Mouse (Mus musculus) C2C12 (cell line): ENCODE results near the gene Fkbp9.

Experiments used
- CEBPB ChIP-seq: IDR thresholded peaks from one replicate; pipeline ENCODE4 v1.6.1; 2011; ENCODE audit warnings: low read depth, mild to moderate bottlenecking, control low read depth, moderate library complexity
- CTCF ChIP-seq: IDR thresholded peaks from one replicate; pipeline ENCODE4 v1.5.1; 2011; ENCODE audit not compliant: control insufficient read depth, insufficient read depth, insufficient read length
- MAX ChIP-seq: IDR thresholded peaks from one replicate; pipeline ENCODE4 v1.6.1; 2011; ENCODE audit warnings: mild to moderate bottlenecking, control low read depth
- USF1 ChIP-seq: IDR thresholded peaks from one replicate; pipeline ENCODE4 v1.6.1; 2011; ENCODE audit warnings: low read depth, mild to moderate bottlenecking, control low read depth, moderate library complexity

DNA sequence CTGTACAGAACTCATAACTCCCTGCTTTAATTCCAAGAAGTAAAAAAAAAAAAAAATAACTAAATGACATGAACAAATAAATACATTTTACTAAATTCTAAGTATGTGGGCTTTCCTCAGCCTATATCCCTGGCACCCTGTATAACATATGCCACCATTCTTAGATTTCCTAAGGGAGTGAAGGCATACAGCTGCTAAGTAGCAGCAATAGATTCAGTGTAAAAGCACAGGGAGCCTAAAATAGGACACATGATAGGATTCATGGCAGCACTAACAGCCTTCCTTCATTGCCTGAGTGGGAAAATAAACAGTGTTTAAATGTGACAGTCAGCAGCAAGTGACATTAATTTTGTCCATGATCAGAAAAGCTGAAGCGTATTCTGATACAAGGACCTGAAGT, 72.5 kb downstream of the Fkbp9 start:
- TF ChIP-seq CEBPB, result no peak
- no peak for TF ChIP-seq CTCF
- TF ChIP-seq USF1, result no peak
- TF ChIP-seq MAX, result no peak
